Mouse (Mus musculus) kidney, embryonic 15.5 days (tissue): ENCODE data around the gene Nfia. TPM values are rescaled to one million over a fixed set of nuclear protein-coding genes. Genes with fewer than 3 reads are reported as not detected.
A peak's percentile ranks its signal among the peaks of the same experiment; 100 is the strongest.

Experiments
- ATAC-seq: fragments of 200-750 bp; cut with Nextera tagmentation; replicated peaks from 2 replicates; pipeline ENCODE4 v1.8.0; 2017; ENCODE audit warnings: moderate TSS enrichment; ENCODE audit not compliant: low FRiP score
- H3K27ac ChIP-seq: fragments of 300-500 bp; sonication (generic); 2 replicates; pipeline ENCODE4 v1.5.1; 2015; ENCODE audit warnings: mild to moderate bottlenecking, inconsistent platforms
- H3K27me3 ChIP-seq: fragments of 300-500 bp; sonication (generic); 2 replicates; pipeline ENCODE4 v1.6.1; 2015; ENCODE audit warnings: inconsistent platforms
- H3K36me3 ChIP-seq: fragments of 300-500 bp; sonication (generic); 2 replicates; pipeline ENCODE4 v1.6.1; 2015; ENCODE audit warnings: inconsistent platforms
- H3K4me1 ChIP-seq: fragments of 300-500 bp; sonication (generic); 2 replicates; pipeline ENCODE4 v1.6.1; 2015; ENCODE audit warnings: inconsistent platforms
- H3K4me2 ChIP-seq: fragments of 300-500 bp; sonication (generic); 2 replicates; pipeline ENCODE4 v1.6.1; 2015; ENCODE audit warnings: moderate library complexity, mild to moderate bottlenecking, inconsistent platforms
- H3K4me3 ChIP-seq: fragments of 300-500 bp; sonication (generic); replicated peaks from 2 replicates; pipeline ENCODE4 v1.5.1; 2015; ENCODE audit warnings: mild to moderate bottlenecking, inconsistent platforms
- H3K9ac ChIP-seq: fragments of 300-500 bp; sonication (generic); 2 replicates; pipeline ENCODE4 v1.6.1; 2015; ENCODE audit warnings: mild to moderate bottlenecking, inconsistent platforms
- H3K9me3 ChIP-seq: fragments of 300-500 bp; sonication (generic); replicated peaks from 2 replicates; pipeline ENCODE4 v1.6.1; 2016; ENCODE audit warnings: inconsistent platforms
- WGBS: fragments of 180-500 bp; shearing (Covaris S2); methylation state at CpG from one replicate; pipeline ENCODE4 v1.1.7; 2015; ENCODE audit warnings: mixed read lengths; 5-methylcytosine and 5-hydroxymethylcytosine counted together
- polyA plus RNA-seq: library from polyadenylated mRNA; unstranded; fragments of >200 nt; fragmentation: Nextera tagmentation; extraction: Ambion mirVana; gene quantifications from 2 replicates; pipeline ENCODE4 v1.2.1, GENCODE M21; 2015

Gene Nfia
- polyA plus RNA-seq, 1 experiment from 2014 or later: 29.3 TPM

- Histone ChIP-seq H3K9ac (no peak overlapping the region), H3K27me3 (no peaks in the 10 kb centered on the region), H3K9me3 (no peaks in the 10 kb centered on the region), H3K4me1 (peaks cover 55% of the 10 kb centered on the region), H3K4me3 (no peak overlapping the region), H3K27ac (peak overlapping the region; percentile 83), H3K4me2 (peak overlapping the region; percentile 43), H3K36me3 (0 out of 2 replicates have a peak, but pooled peaks cover 3% of the 10 kb centered on the region)
- no peak for ATAC-seq
- 8% methylated on average over 9 of the region's 9 CpGs for WGBS
These were observed 335.6 kb downstream of the Nfia start for GRCm38 (mm10) chr4:98107936-98108675.

- Histone ChIP-seq H3K9ac (no peak overlapping the region), H3K36me3 (0 out of 2 replicates have a peak, but pooled peaks cover 3% of the 10 kb centered on the region), H3K27ac (peak overlapping the region; percentile 83), H3K9me3 (no peaks in the 10 kb centered on the region), H3K4me3 (no peak overlapping the region), H3K4me2 (peak overlapping the region; percentile 43), H3K4me1 (peaks cover 49% of the 10 kb centered on the region), H3K27me3 (no peaks in the 10 kb centered on the region)
- 12% methylated on average over 4 of the region's 4 CpGs for WGBS
- peak; percentile 68 for ATAC-seq
These were observed 336.1 kb downstream of the Nfia start for GRCm38 (mm10) chr4:98108676-98109016.

DNA sequence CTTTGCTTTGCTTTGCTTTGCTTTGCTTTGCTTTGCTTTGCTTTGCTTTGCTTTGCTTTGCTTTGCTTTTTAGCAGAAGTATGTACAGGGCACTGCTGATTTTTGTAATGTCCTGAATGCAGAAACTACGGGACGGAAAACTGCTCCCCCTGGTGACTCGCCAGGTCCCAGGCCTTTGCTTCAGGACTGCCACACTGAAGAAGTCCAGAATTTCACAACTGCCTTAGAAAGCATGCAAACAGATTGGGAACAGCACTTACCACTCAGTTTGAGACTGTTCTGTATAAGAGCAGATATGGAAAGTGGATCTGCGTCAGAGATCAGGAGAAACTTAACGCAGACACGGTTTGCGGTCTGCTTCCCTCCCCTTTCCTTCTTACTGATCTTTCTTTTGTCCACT lies 336.5 kb downstream of the Nfia start:
- H3K4me2 ChIP-seq: no peak overlapping the region
- no peak overlapping the region for H3K9ac ChIP-seq
- no peaks in the 10 kb centered on the region for H3K9me3 ChIP-seq
- no peaks in the 10 kb centered on the region for H3K27me3 ChIP-seq
- peak overlapping the region; percentile 83 for H3K27ac ChIP-seq
- H3K36me3 ChIP-seq: 0 out of 2 replicates have a peak, but pooled peaks cover 3% of the 10 kb centered on the region
- H3K4me3 ChIP-seq: no peak overlapping the region
- H3K4me1 ChIP-seq: peaks cover 45% of the 10 kb centered on the region
- 10% methylated on average over 7 of the region's 7 CpGs for WGBS
- 0 out of 2 replicates have a peak, but pooled peaks have one; percentile 12 for ATAC-seq

- Histone ChIP-seq H3K27ac (peak overlapping the region; percentile 83; the same call in 1 of the 2 replicates), H3K4me3 (no peak overlapping the region), H3K4me2 (no peak overlapping the region), H3K27me3 (no peaks in the 10 kb centered on the region), H3K4me1 (peaks cover 41% of the 10 kb centered on the region), H3K9ac (no peak overlapping the region), H3K9me3 (no peaks in the 10 kb centered on the region), H3K36me3 (0 out of 2 replicates have a peak, but pooled peaks cover 3% of the 10 kb centered on the region)
- ATAC-seq: no peak
- 86% methylated on average over 4 of the region's 4 CpGs for WGBS
These were observed 337.4 kb downstream of the Nfia start for GRCm38 (mm10) chr4:98109911-98110310.

DNA sequence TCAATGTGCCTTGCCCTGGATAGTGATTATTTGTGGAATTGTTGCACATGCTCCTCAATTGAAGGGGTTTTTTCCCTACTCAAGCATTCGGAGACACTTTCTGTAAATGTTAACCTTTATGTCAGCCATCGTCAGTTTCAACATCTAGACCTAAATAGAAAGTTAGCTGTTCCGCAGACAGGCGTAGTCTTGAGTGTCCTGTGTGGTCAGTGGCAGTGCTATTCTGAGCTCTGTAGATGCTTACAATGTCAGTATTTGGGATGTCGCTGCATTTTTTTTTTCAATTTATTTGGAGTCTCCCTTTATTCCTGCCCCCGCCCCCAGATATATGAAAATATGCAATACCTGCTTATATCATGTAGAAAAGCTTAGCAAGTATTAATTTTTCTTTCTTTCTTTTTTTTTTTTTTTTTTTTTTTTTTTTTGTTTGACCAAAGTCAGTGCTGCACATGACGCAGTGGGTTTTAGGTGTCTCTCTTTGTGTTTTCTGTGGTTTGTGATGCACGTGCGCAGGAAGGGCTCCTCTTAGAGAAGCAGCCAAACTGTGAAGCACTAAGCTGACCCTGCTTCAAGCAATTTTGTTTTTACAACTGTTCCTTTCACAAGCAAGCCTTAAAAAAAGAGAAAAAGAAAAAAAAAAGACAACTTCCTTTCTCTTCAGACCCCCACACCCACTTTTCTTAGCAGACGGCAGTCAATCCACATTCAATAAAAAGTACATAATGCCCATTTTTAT lies 340.9 kb downstream of the Nfia start:
- Histone ChIP-seq H3K9ac (no peak overlapping the region), H3K4me1 (peaks cover 6% of the 10 kb centered on the region), H3K4me2 (no peak overlapping the region), H3K9me3 (no peaks in the 10 kb centered on the region), H3K27ac (no peak overlapping the region), H3K4me3 (no peak overlapping the region), H3K27me3 (no peaks in the 10 kb centered on the region), H3K36me3 (0 out of 2 replicates have a peak, but pooled peaks cover 3% of the 10 kb centered on the region)
- no peak for ATAC-seq
- WGBS: 68% methylated on average over 10 of the region's 10 CpGs

- Histone ChIP-seq H3K9ac (no peak overlapping the region), H3K4me3 (no peak overlapping the region), H3K4me2 (no peak overlapping the region), H3K4me1 (no peaks in the 10 kb centered on the region), H3K9me3 (no peaks in the 10 kb centered on the region), H3K27me3 (no peaks in the 10 kb centered on the region), H3K27ac (no peak overlapping the region), H3K36me3 (0 out of 2 replicates have a peak, but pooled peaks cover 3% of the 10 kb centered on the region)
- WGBS: 58% methylated on average over 2 of the region's 2 CpGs
- no peak for ATAC-seq
These were observed 342.4 kb downstream of the Nfia start for GRCm38 (mm10) chr4:98114966-98115365.

GRCm38 (mm10) chr4:98115401-98115800 lies 342.9 kb downstream of the Nfia start:
- Histone ChIP-seq H3K9ac (no peak overlapping the region), H3K27me3 (no peaks in the 10 kb centered on the region), H3K27ac (no peak overlapping the region), H3K4me3 (no peak overlapping the region), H3K4me2 (no peak overlapping the region), H3K9me3 (no peaks in the 10 kb centered on the region), H3K36me3 (0 out of 2 replicates have a peak, but pooled peaks cover 3% of the 10 kb centered on the region), H3K4me1 (no peaks in the 10 kb centered on the region)
- no peak for ATAC-seq
- WGBS: 81% methylated on average over 4 of the region's 4 CpGs

- no peak overlapping the region for H3K9ac ChIP-seq
- ATAC-seq: no peak
- no peak overlapping the region for H3K4me2 ChIP-seq
- no peaks in the 10 kb centered on the region for H3K27me3 ChIP-seq
- no peaks in the 10 kb centered on the region for H3K4me1 ChIP-seq
- H3K4me3 ChIP-seq: no peak overlapping the region
- H3K27ac ChIP-seq: no peak overlapping the region
- 93% methylated on average over 7 of the region's 7 CpGs for WGBS
- no peaks in the 10 kb centered on the region for H3K9me3 ChIP-seq
- 0 out of 2 replicates have a peak, but pooled peaks cover 1% of the 10 kb centered on the region for H3K36me3 ChIP-seq
These were observed 343.5 kb downstream of the Nfia start for GRCm38 (mm10) chr4:98116046-98116445.

DNA sequence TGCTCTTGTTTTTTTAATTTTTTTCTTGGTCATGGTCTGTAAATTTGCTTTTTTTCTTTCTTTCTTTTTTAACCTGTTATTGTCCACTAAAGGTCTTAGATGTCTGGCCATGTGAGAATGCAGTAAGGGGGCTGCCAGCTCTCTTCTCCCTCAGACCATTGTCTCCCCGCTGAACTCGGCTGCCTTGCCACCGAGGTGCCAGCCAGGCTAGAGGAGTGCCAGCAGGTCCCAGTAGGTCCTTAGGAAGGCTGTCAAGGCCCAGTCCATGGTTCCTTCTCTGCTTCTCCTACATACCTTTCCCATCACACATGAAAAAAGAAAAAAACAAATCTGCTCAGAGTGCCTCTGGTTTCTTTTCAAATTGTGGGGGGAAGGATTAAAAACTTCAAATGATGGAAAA lies 345.6 kb downstream of the Nfia start:
- no peaks in the 10 kb centered on the region for H3K9me3 ChIP-seq
- no peak overlapping the region for H3K4me2 ChIP-seq
- ATAC-seq: no peak
- no peaks in the 10 kb centered on the region for H3K27me3 ChIP-seq
- H3K4me3 ChIP-seq: no peak overlapping the region
- no peak overlapping the region for H3K9ac ChIP-seq
- H3K4me1 ChIP-seq: no peaks in the 10 kb centered on the region
- no peak overlapping the region for H3K27ac ChIP-seq
- WGBS: 44% methylated on average over 3 of the region's 3 CpGs
- H3K36me3 ChIP-seq: no peaks in the 10 kb centered on the region

- Histone ChIP-seq H3K36me3 (no peaks in the 10 kb centered on the region), H3K27ac (no peak overlapping the region), H3K27me3 (no peaks in the 10 kb centered on the region), H3K4me3 (no peak overlapping the region), H3K4me1 (no peaks in the 10 kb centered on the region), H3K9me3 (no peaks in the 10 kb centered on the region), H3K4me2 (no peak overlapping the region), H3K9ac (no peak overlapping the region)
- WGBS: 77% methylated on average over 10 of the region's 10 CpGs
- ATAC-seq: no peak
These were observed 346.5 kb downstream of the Nfia start for GRCm38 (mm10) chr4:98118761-98119675.

- 77% methylated on average over 3 of the region's 3 CpGs for WGBS
- no peaks in the 10 kb centered on the region for H3K9me3 ChIP-seq
- H3K9ac ChIP-seq: no peak overlapping the region
- no peaks in the 10 kb centered on the region for H3K4me1 ChIP-seq
- no peak overlapping the region for H3K4me2 ChIP-seq
- H3K36me3 ChIP-seq: no peaks in the 10 kb centered on the region
- H3K4me3 ChIP-seq: no peak overlapping the region
- H3K27ac ChIP-seq: no peak overlapping the region
- H3K27me3 ChIP-seq: no peaks in the 10 kb centered on the region
- no peak for ATAC-seq
These were observed 347.5 kb downstream of the Nfia start for GRCm38 (mm10) chr4:98119949-98120531.
